Mouse (Mus musculus): ENCODE measurements around the gene Cxcl3. TPM values are rescaled to one million over a fixed set of nuclear protein-coding genes. Genes with fewer than 3 reads are reported as not detected.
A peak's percentile ranks its signal among the peaks of the same experiment; 100 is the strongest.

Cxcl3 gene
- polyA plus RNA-seq (2012; rRNA removed) = 0.40 and 0.63 TPM in 2 replicates
- polyA plus RNA-seq (2014; fragmentation: Nextera tagmentation; extraction: Ambion mirVana) = 0.66 TPM in 1 of 2 replicates, not detected in the other

DNA sequence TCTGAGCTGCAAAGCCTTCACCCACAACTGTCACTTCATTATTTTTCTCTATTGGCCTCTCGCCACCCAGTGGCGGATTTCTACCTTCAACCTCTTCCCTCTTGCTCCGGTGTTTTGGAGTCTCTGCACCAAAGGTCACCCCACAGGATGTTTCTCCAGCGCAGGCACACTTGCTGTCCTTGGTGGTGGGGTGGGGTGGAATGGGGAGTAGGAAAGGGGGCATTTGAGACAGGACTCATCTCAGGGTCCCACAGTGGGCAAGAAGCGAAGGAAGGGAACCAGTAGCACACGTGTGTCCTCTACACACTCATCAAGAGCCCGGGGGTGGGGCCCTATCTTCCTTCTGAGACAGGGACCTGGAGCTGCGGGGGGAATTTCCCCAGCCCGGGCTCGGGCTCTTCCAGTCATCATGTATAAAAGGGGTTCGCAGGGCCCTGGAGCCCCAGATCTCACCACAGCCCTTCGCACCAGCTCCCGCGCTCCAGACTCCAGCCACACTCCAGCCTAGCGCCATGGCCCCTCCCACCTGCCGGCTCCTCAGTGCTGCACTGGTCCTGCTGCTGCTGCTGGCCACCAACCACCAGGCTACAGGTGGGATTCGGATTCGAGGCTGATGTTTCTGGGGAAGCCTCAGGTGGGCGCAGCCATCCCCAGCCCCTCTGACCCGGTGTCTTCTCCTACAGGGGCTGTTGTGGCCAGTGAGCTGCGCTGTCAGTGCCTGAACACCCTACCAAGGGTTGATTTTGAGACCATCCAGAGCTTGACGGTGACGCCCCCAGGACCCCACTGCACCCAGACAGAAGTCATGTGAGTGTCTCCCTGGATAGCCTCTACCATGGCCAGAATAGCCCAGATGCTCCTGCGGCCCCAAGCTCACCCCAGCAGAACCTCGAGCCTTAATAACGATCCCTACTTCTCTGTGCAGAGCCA lies at the start of gene Cxcl3:
Cxcl3 (plus strand) TSS at position 445 of the 930 bp plus-strand sequence.
- Histone ChIP-seq H3K4me2 (replicated peaks; ENCODE audit: low read depth, low read length, severe bottlenecking) (peak within 1 kb of the TSS; percentile 71), H3K9ac (ENCODE audit: low read depth, low read length, severe bottlenecking) (peak within 1 kb of the TSS; percentile 44; the same call in 1 of the 2 replicates), H3K27ac (replicated peaks; ENCODE audit: low read depth, low read length) (no peak within 1 kb of the TSS), H3K4me3 (replicated peaks; ENCODE audit: low read length) (peak within 1 kb of the TSS; percentile 28), H3K4me1 (ENCODE audit: control insufficient read depth, insufficient read depth, low read length) (peaks cover 13% of the 10 kb centered on the region), H3K36me3 (ENCODE audit: control insufficient read depth, insufficient read depth, low read length) (no peaks in the 10 kb centered on the region), H3K27me3 (ENCODE audit: control insufficient read depth, insufficient read depth, low read length) (no peaks in the 10 kb centered on the region), H3K9me3 (ENCODE audit: control insufficient read depth, low read length) (no peaks in the 10 kb centered on the region)
- no peak for DNase-seq (ENCODE audit: low spot score)
- ATAC-seq (ENCODE audit: low FRiP score, low read depth) = peak; percentile 56; the same call in 1 of the 2 replicates
- WGBS = 19% methylated on average over 21 of the region's 26 CpGs
- no peak for TF ChIP-seq POLR2A (IDR thresholded peaks at IDR 0.05; ENCODE audit: borderline replicate concordance, extremely low read depth, insufficient read depth, insufficient read length)

DNA sequence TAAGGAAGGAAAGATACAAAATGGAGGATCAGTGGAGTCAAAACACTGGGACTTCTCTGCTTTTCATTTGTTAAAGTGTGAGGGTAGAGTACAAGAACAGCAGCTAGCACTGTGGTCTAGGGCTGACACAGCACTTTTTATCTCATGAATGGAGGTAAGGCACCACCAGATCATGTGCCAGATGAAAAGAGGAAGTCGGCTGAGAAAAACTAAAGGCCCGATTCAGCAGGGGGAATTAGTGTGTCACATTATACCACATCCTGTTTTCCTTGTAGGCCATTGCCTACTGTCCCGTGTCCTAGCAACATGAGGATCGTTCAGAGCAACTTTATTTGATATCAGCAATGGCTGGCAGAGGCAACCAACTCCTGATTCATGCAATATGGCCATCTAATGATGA lies 43.9 kb upstream of the Cxcl3 start:
- Histone ChIP-seq H3K9me3 (ENCODE audit: control insufficient read depth, low read length) (no peaks in the 10 kb centered on the region), H3K9ac (ENCODE audit: low read depth, low read length, severe bottlenecking) (no peak overlapping the region), H3K4me1 (ENCODE audit: control insufficient read depth, insufficient read depth, low read length) (no peaks in the 10 kb centered on the region), H3K36me3 (ENCODE audit: control insufficient read depth, insufficient read depth, low read length) (no peaks in the 10 kb centered on the region), H3K27me3 (ENCODE audit: control insufficient read depth, insufficient read depth, low read length) (no peaks in the 10 kb centered on the region), H3K4me2 (replicated peaks; ENCODE audit: low read depth, low read length, severe bottlenecking) (no peak overlapping the region), H3K4me3 (replicated peaks; ENCODE audit: low read length) (no peak overlapping the region), H3K27ac (replicated peaks; ENCODE audit: low read depth, low read length) (no peak overlapping the region)
- TF ChIP-seq POLR2A (IDR thresholded peaks at IDR 0.05; ENCODE audit: borderline replicate concordance, extremely low read depth, insufficient read depth, insufficient read length) = no peak
- DNase-seq (ENCODE audit: low spot score) (no peak), ATAC-seq (ENCODE audit: low FRiP score, low read depth) (no peak)
- 62% methylated on average over 4 of the region's 4 CpGs for WGBS

DNA sequence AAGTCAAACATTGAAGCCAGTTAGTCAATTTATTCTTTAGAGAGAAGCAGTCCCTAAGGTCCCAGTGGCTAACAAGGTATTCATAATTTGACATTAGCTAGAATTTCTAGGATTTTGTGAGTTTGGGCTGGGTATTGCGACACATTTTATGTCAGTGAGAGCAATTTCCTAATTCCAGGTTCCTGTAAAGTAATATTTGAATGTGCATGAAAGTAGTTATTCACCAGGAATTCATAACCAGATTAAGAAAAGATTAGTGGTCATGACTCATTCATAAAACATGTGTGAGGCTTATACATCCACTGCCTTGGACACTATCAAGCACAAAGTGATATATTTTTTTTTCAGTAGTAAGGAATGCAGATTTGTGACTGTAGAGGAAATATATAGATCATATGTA lies 32.0 kb upstream of the Cxcl3 start:
- DNase-seq (ENCODE audit: low spot score) = no peak
- 81% methylated on average over 1 of the region's 1 CpGs for WGBS
- no peak overlapping the region for H3K4me3 ChIP-seq (replicated peaks; ENCODE audit: low read length)
- no peak overlapping the region for H3K4me2 ChIP-seq (replicated peaks; ENCODE audit: low read depth, low read length, severe bottlenecking)
- no peak for TF ChIP-seq POLR2A (IDR thresholded peaks at IDR 0.05; ENCODE audit: borderline replicate concordance, extremely low read depth, insufficient read depth, insufficient read length)
- H3K27me3 ChIP-seq (ENCODE audit: control insufficient read depth, insufficient read depth, low read length) = peaks cover 3% of the 10 kb centered on the region; the same call in 1 of the 2 replicates
- no peak overlapping the region for H3K27ac ChIP-seq (replicated peaks; ENCODE audit: low read depth, low read length)
- no peak for ATAC-seq (ENCODE audit: low FRiP score, low read depth)
- no peak overlapping the region for H3K9ac ChIP-seq (ENCODE audit: low read depth, low read length, severe bottlenecking)
- peaks cover 17% of the 10 kb centered on the region; the same call in 1 of the 2 replicates for H3K4me1 ChIP-seq (ENCODE audit: control insufficient read depth, insufficient read depth, low read length)
- H3K9me3 ChIP-seq (ENCODE audit: control insufficient read depth, low read length) = no peaks in the 10 kb centered on the region
- no peaks in the 10 kb centered on the region for H3K36me3 ChIP-seq (ENCODE audit: control insufficient read depth, insufficient read depth, low read length)

DNA sequence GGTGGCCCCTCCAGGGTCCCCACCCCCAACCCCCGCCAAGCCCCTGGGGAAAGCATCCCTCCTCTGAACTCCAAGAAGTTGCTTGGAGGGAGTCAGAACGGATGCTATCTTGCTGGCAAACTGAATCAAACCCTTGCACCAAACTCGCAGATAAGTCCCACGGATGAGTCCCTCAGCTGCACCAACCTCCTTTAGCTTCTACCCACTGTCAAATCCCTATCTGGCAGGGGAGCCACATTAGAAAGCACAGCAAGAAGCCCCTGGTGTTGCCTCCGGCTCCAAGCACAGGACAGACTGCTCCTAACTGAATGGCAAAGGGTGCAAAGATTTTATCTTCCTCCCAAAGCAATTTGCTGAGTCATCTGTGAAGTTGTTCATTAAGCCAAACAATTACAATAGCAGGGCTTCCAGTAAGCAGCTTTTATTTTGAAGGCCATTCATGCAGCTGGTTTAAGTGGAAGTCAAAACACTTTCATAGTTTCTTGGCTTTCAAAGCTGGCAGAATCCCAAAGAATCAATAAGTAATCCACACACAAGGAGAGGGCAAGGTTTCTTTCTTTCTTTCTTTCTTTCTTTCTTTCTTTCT lies 27.8 kb upstream of the Cxcl3 start:
- no peak overlapping the region for H3K4me3 ChIP-seq (replicated peaks; ENCODE audit: low read length)

More for the DNA sequence above, 27.8 kb upstream of the Cxcl3 start:
- Histone ChIP-seq H3K27me3 (ENCODE audit: control insufficient read depth, insufficient read depth, low read length) (peaks cover 13% of the 10 kb centered on the region), H3K4me1 (ENCODE audit: control insufficient read depth, insufficient read depth, low read length) (peaks cover 21% of the 10 kb centered on the region), H3K9ac (ENCODE audit: low read depth, low read length, severe bottlenecking) (no peak overlapping the region), H3K4me2 (replicated peaks; ENCODE audit: low read depth, low read length, severe bottlenecking) (no peak overlapping the region), H3K36me3 (ENCODE audit: control insufficient read depth, insufficient read depth, low read length) (no peaks in the 10 kb centered on the region), H3K9me3 (ENCODE audit: control insufficient read depth, low read length) (no peaks in the 10 kb centered on the region), H3K27ac (replicated peaks; ENCODE audit: low read depth, low read length) (no peak overlapping the region)
- 30% methylated on average over 5 of the region's 5 CpGs for WGBS
- no peak for ATAC-seq (ENCODE audit: low FRiP score, low read depth)
- peak; percentile 39 for DNase-seq (ENCODE audit: low spot score)
- TF ChIP-seq POLR2A (IDR thresholded peaks at IDR 0.05; ENCODE audit: borderline replicate concordance, extremely low read depth, insufficient read depth, insufficient read length) = no peak

Measured in limb, embryonic 14.5 days (tissue).